Mouse (Mus musculus): ENCODE measurements at regions not wholly inside any gene's neighbourhood (a gene's known extent, or its start where the extent isn't known, plus 50 kb on each side); places are given as distances from the start of the nearest gene placed in this dataset.

DNA sequence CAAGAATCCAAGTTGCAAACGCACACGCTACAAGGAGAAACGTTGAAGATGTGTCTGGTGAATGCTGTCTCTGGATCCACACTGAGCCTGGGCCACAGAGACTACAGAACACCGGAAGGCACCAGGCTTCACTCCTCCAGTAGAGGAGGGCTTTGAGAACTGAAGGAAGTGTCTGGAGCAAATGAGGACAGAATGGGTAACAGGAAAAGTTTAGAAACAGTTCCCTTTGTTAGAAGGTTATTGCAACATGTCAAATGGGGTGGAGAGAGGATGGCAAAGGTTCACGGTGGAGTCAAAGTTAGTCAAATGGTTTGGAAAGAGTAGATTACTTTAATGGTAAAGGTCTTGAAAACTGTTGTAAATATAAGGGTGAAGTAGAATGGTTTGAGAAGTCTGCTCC lies 247.1 kb upstream of the Jmjd1c start:
- Histone ChIP-seq H3K9ac (replicated peaks; ENCODE audit: low read length) (no peak overlapping the region), H3K27me3 (ENCODE audit: insufficient read depth, low read length) (no peaks in the 10 kb centered on the region), H3K9me3 (ENCODE audit: low read length) (no peaks in the 10 kb centered on the region), H3K4me3 (ENCODE audit: low read length) (no peak overlapping the region), H3K4me1 (ENCODE audit: insufficient read depth, low read length) (no peaks in the 10 kb centered on the region), H3K36me3 (ENCODE audit: insufficient read depth, low read length) (no peaks in the 10 kb centered on the region), H3K4me2 (ENCODE audit: low read depth, low read length) (no peak overlapping the region), H3K27ac (no peak overlapping the region)
- 92% methylated on average over 5 of the region's 5 CpGs for WGBS
- ATAC-seq (no peak), DNase-seq (ENCODE audit: low spot score) (no peak)
- no peak for TF ChIP-seq CTCF (IDR thresholded peaks at IDR 0.05; ENCODE audit: low read depth)

DNA sequence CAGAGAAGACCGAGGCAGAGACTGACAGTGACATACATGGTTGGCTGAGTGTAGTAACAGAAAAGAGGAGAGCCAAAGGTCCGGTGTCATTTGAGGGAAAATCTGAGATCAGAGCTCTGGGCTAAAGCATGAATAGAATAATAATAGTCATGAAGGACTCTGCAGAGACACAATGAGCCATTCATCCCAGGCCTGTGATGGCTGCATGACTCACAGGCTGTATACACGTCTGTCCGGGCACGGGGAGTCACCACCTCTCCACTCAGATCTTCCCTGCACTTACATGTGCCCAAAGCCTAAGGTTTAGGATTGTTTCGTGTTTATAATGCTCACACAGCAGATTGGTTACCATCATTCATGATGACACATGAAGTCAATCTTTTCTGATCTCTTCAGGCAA lies 246.2 kb upstream of the Jmjd1c start:
- H3K27ac ChIP-seq = no peak overlapping the region
- no peak for TF ChIP-seq CTCF (IDR thresholded peaks at IDR 0.05; ENCODE audit: low read depth)
- 56% methylated on average over 6 of the region's 6 CpGs for WGBS

DNA sequence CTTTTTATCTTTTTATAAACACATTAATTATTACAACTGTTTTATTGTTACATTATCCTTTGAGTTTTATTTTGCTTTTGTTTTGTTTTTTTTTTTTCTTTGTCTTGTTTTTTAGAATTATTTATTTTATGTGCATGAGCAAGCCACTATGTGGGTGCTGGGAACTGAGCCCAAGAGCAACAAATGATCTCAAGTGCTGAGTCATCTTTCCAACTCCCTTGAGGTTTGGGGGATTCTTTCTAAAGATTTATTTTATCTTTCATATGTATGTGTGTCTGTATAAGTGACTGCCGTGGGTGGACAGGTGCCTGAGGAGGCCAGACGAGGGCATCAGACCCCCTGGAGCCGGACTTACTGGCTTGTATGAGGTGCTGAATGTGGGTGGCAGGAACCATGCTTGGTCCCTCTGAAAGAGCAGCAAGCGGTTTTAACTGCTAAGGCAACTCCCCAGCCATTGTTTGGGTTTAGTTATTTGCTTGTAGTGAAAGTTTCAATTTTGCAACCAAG lies 244.9 kb upstream of the Jmjd1c start:
- WGBS = 69% methylated on average over 4 of the region's 4 CpGs
- ATAC-seq = no peak

More for the DNA sequence above, 246.2 kb upstream of the Jmjd1c start:
- H3K4me1 ChIP-seq (ENCODE audit: insufficient read depth, low read length) = no peaks in the 10 kb centered on the region
- H3K36me3 ChIP-seq (ENCODE audit: insufficient read depth, low read length) = no peaks in the 10 kb centered on the region
- DNase-seq (ENCODE audit: low spot score) (no peak), ATAC-seq (peak; percentile 51; the same call in 1 of the 2 replicates)
- no peak overlapping the region for H3K4me2 ChIP-seq (ENCODE audit: low read depth, low read length)
- no peaks in the 10 kb centered on the region for H3K9me3 ChIP-seq (ENCODE audit: low read length)
- no peak overlapping the region for H3K4me3 ChIP-seq (ENCODE audit: low read length)
- H3K27me3 ChIP-seq (ENCODE audit: insufficient read depth, low read length) = no peaks in the 10 kb centered on the region
- no peak overlapping the region for H3K9ac ChIP-seq (replicated peaks; ENCODE audit: low read length)

DNA sequence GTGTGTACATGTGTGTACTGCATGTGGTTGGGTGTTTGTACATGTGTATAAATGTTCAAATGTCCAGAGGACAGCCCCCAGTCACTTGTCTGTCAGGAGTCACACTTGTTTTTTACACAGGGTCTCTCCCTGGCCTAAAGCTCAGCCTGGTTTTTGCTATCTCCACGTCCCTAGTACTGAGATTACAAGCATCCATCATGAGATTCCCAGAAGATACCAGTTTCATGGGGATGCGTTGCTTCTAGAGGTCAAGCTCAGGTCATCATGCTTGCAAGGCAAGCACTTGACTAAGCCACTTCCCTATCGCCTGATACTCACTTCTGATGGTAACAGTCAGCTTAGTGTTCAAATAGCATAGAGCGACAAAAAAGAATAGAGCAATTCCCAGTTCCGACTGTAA lies 244.1 kb upstream of the Jmjd1c start:
- no peak for DNase-seq (ENCODE audit: low spot score)
- WGBS = 79% methylated on average over 5 of the region's 5 CpGs
- Histone ChIP-seq H3K4me3 (ENCODE audit: low read length) (no peak overlapping the region), H3K9me3 (ENCODE audit: low read length) (no peaks in the 10 kb centered on the region), H3K4me1 (ENCODE audit: insufficient read depth, low read length) (no peaks in the 10 kb centered on the region), H3K36me3 (ENCODE audit: insufficient read depth, low read length) (no peaks in the 10 kb centered on the region), H3K4me2 (ENCODE audit: low read depth, low read length) (no peak overlapping the region), H3K9ac (replicated peaks; ENCODE audit: low read length) (no peak overlapping the region), H3K27me3 (ENCODE audit: insufficient read depth, low read length) (no peaks in the 10 kb centered on the region), H3K27ac (no peak overlapping the region)
- no peak for TF ChIP-seq CTCF (IDR thresholded peaks at IDR 0.05; ENCODE audit: low read depth)
- no peak for ATAC-seq

More for the DNA sequence above, 244.9 kb upstream of the Jmjd1c start:
- Histone ChIP-seq H3K27me3 (ENCODE audit: insufficient read depth, low read length) (no peaks in the 10 kb centered on the region), H3K9me3 (ENCODE audit: low read length) (no peaks in the 10 kb centered on the region), H3K4me3 (ENCODE audit: low read length) (no peak overlapping the region), H3K4me2 (ENCODE audit: low read depth, low read length) (no peak overlapping the region), H3K4me1 (ENCODE audit: insufficient read depth, low read length) (no peaks in the 10 kb centered on the region), H3K27ac (no peak overlapping the region), H3K9ac (replicated peaks; ENCODE audit: low read length) (no peak overlapping the region), H3K36me3 (ENCODE audit: insufficient read depth, low read length) (no peaks in the 10 kb centered on the region)
- DNase-seq (ENCODE audit: low spot score) = no peak
- TF ChIP-seq CTCF (IDR thresholded peaks at IDR 0.05; ENCODE audit: low read depth) = no peak

DNA sequence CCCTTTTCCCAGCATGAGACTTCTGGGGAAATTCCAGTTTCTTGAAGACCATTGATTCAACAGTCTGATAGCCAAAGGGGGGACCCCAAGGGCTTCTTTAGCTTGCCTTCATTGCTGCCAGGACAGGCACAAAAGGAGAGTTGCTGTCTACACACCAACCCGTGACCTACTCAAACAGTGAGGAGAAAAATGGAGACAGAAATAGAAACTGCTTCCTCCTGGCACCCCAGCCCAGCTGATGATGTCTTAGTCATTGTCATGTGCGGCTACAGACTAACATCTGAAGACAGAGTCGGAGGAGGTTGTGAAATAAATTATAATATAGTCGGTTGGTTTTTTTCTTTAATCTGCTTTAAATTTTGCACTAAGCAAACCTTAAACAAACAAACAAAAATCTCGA lies 243.2 kb upstream of the Jmjd1c start:
- Histone ChIP-seq H3K9ac (replicated peaks; ENCODE audit: low read length) (no peak overlapping the region), H3K36me3 (ENCODE audit: insufficient read depth, low read length) (no peaks in the 10 kb centered on the region), H3K4me3 (ENCODE audit: low read length) (no peak overlapping the region), H3K9me3 (ENCODE audit: low read length) (no peaks in the 10 kb centered on the region), H3K27me3 (ENCODE audit: insufficient read depth, low read length) (no peaks in the 10 kb centered on the region), H3K4me1 (ENCODE audit: insufficient read depth, low read length) (no peaks in the 10 kb centered on the region), H3K4me2 (ENCODE audit: low read depth, low read length) (peak overlapping the region; percentile 33; the same call in 1 of the 2 replicates), H3K27ac (no peak overlapping the region)
- peak; percentile 23 for DNase-seq (ENCODE audit: low spot score)
- TF ChIP-seq CTCF (IDR thresholded peaks at IDR 0.05; ENCODE audit: low read depth) = no peak
- WGBS = 48% methylated on average over 5 of the region's 5 CpGs
- ATAC-seq = no peak

DNA sequence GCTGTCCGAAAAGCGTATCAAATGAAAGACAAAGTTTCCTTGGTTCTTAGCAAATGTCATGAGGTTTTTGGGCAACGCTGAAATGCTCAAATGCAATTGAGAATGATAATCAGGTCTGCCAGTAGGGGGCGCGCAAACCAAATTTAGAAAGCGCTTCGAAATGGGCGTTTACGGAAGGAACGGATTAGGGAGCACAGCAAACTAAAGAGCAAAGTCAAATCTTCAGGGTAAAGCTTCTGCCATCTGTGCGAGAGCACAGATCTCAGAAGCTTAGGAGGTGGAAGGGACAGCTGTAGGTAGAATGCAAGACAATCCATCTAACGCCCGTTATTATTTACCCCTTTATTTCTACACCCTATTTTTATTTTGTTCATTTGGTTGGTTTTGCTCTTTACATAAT lies 242.7 kb upstream of the Jmjd1c start:
- Histone ChIP-seq H3K9me3 (ENCODE audit: low read length) (no peaks in the 10 kb centered on the region), H3K4me3 (ENCODE audit: low read length) (no peak overlapping the region), H3K4me2 (ENCODE audit: low read depth, low read length) (peak overlapping the region; percentile 33), H3K36me3 (ENCODE audit: insufficient read depth, low read length) (no peaks in the 10 kb centered on the region), H3K27me3 (ENCODE audit: insufficient read depth, low read length) (no peaks in the 10 kb centered on the region), H3K9ac (replicated peaks; ENCODE audit: low read length) (no peak overlapping the region), H3K27ac (no peak overlapping the region), H3K4me1 (ENCODE audit: insufficient read depth, low read length) (no peaks in the 10 kb centered on the region)
- DNase-seq (ENCODE audit: low spot score) (peak; percentile 91), ATAC-seq (0 out of 2 replicates have a peak, but pooled peaks have one; percentile 40)
- whole genome bisulfite sequencing = 10% methylated on average over 13 of the region's 13 CpGs
- peak; percentile 91 for TF ChIP-seq CTCF (IDR thresholded peaks at IDR 0.05; ENCODE audit: low read depth)

DNA sequence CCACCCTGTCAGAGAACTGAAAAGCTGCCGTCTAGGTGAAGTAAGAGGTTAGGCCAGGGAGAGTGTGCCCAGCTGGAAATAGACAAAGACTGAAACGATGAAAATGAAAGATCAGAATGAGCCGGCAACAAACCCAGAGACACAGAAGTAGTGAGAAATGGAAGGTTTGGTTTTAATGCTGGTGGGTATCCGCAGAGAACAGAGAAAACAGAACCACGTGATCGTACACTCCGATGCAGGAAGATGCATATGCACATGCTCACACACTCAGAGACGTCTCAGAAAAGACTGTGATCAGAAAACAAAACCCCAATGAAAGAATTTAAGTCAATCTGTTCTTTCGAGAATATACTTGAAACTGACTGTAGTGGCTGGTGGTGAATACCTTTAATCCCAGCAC lies 241.0 kb upstream of the Jmjd1c start:
- Histone ChIP-seq H3K27ac (no peak overlapping the region), H3K4me3 (ENCODE audit: low read length) (no peak overlapping the region), H3K36me3 (ENCODE audit: insufficient read depth, low read length) (no peaks in the 10 kb centered on the region), H3K9me3 (ENCODE audit: low read length) (no peaks in the 10 kb centered on the region), H3K9ac (replicated peaks; ENCODE audit: low read length) (no peak overlapping the region), H3K4me1 (ENCODE audit: insufficient read depth, low read length) (no peaks in the 10 kb centered on the region), H3K27me3 (ENCODE audit: insufficient read depth, low read length) (no peaks in the 10 kb centered on the region), H3K4me2 (ENCODE audit: low read depth, low read length) (no peak overlapping the region)
- ATAC-seq (no peak), DNase-seq (ENCODE audit: low spot score) (no peak)
- 83% methylated on average over 9 of the region's 9 CpGs for WGBS
- no peak for TF ChIP-seq CTCF (IDR thresholded peaks at IDR 0.05; ENCODE audit: low read depth)
